Mouse (Mus musculus) kidney, adult 8-10 months (tissue): ENCODE data around the gene Aftph.
A peak's percentile ranks its signal among the peaks of the same experiment; 100 is the strongest.

Experiments
- DNase-seq, 2 experiments: peaks; one replicate each; pipeline ENCODE4 v3.0.0; 2022

Aftph gene

DNA sequence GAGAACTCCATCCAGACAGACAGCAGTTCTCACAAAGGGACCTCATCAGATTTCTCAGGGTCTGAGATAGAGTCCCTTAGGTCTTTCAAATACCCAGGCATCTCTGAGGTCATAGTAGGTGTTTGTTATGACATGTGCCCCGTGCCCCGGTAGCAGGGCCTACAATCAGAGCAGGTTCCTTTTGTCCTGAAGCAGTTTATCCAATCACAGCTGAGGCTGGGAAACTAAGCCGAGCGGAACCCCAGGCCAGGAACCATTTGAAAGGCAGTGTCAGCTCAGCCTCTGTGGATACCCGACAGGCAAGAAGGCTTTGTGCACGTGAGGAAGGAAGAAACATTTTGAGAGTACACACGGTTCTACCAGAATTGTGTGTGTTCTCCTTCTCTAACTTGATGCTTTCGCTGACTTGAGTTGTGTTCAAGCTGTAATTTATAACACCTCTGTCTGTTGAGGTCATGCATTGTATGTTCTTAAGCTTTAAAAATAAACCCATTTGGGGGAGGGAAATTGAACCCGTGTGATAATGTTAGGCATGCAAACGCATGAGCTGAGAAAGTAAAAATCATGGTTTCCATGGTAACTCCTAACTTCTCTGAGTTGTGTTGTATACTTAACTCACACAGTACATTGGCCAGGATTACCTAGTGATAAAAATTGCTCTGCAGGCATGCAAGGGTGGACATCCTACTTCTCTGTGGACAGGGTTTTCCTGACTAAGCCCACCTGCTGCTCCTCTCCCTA lies 94.2 kb downstream of the Aftph start:
- no peak for DNase-seq

DNA sequence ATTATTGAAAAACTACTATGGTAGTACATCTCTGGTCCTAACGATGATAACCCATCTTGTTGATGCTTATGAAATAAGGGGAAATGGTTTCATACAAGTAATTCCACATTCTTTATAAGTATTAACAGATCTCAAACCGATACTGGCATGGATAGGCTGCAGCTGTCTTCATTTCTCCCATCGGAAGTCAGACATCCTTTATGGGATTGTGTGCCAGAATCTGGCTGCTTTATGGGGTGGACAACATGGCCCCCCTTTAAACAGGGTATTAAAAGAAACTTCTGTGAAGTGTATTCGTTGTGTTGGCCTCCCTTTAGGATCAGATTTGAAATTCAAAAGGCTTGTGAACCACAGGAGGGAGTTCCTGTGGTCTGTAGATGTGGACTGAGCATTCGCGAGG lies 95.2 kb downstream of the Aftph start:
- no peak for DNase-seq

DNA sequence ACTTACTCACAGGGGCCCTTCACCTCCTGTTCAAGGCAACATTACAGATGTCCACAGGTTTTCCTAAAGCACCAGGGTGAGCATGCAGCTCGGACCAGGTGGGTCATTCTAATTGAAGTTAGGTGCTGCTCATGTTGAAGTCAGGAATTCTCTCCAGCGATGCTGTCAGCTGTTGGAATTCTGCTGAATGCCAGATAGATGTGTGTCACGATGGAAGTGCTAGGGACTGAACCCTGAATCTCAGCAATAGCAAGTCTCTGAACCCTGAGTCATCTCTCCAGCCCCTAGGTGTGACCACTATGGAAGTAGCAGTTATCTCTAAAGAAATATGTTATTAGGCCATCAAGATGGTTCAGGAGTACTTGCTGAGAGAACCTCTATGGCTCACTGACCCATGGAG lies 95.9 kb downstream of the Aftph start:
- no peak for DNase-seq

GRCm38 (mm10) chr11:20644872-20645271 lies 96.5 kb downstream of the Aftph start:
- no peak for DNase-seq

- DNase-seq, result no peak
These were observed 97.2 kb downstream of the Aftph start for GRCm38 (mm10) chr11:20644166-20644565.

DNA sequence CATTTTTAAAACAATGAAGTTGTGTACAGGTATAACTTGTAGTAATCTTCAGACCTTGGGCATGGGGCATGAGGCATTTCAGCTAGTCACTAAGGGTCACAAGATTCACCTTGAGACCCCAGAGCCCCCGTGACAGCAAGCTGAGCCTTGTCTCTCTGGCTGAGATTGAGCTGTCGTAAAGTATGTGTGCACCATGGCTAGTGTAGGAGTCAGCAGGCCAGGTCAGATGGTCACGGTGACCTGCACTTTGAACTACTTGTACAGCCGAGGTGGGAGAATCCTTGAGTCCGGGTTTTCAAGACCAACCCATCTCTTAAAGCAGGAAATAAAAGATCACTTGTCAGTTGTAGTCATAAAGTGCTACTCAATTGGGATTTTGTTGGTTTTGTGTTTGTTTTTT lies 98.2 kb downstream of the Aftph start:
- peak in 1 of 2 experiments; percentile 30 for DNase-seq

DNA sequence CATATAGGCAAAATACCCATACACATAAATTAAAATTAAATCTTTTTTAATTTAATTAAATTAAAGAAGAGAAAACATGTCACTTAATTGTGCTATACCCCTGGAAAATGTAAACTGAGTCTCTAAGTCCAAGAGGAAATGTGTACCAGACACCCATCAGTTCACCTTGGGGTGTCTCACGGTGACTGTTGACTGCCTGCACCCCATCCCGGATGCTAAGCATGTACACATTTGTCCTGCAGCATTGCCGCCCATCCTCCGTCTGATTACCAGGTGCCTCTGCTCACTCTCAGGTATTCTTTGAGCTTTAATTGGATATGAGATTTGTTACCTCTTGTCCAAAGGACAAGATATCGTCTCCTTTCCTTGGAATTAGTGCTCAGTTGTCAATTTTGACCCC lies 99.1 kb downstream of the Aftph start:
- DNase-seq, result no peak

GRCm38 (mm10) chr11:20639918-20640447 lies 101.4 kb downstream of the Aftph start:
- no peak for DNase-seq

- peak; percentile 59 to 76 for DNase-seq
These were observed 102.5 kb downstream of the Aftph start for GRCm38 (mm10) chr11:20638841-20639240.

DNA sequence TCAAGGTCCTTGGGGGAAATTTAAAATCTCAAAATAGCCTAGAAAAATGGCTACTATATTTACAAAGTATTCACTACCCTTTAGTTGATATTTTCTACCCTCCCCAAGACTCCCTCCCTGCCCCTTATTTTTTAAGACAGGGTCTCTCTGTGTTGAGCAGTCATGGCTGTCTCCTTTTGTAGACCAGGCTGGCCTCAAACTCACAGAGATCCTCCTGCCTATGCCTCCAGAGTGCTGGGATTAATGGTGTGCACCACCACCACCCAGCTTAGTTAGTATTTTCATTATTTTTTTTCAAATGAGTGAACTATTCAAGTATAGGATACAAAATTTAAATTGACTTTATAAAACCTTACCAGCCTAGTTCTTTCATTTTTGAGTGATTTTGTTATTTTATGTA lies 104.3 kb downstream of the Aftph start:
- DNase-seq, result no peak

DNA sequence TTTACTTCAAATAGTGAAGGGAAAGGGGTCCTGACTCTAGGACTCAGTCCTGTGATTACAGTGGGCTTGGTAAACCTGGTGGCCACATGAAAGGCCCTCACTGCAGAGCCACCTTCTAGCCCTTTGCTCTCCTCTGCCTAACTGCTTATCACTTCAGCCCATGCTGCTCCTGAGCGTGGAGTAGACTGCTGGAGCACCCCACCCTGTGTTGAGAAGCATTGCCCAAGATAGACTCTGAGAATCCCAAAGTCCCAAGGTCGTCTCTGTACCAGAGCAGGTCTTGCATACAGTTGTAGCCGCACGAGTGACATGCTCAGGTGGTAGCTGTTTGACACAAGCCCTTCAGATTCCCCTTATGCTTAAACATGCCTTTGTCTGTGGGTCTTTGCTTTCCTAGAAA lies 105.3 kb downstream of the Aftph start:
- DNase-seq, result peak in 1 of 2 experiments; percentile 26

- peak in 1 of 2 experiments; percentile 25 for DNase-seq
These were observed 105.7 kb downstream of the Aftph start for GRCm38 (mm10) chr11:20635646-20636045.
